Mouse (Mus musculus) CH12.LX (cell line): ENCODE measurements around the gene Zfp787. TPM values are rescaled to one million over a fixed set of nuclear protein-coding genes. Genes with fewer than 3 reads are reported as not detected.

Experiments used
- DNase-seq: peaks from one replicate; pipeline ENCODE4 v3.0.0-alpha.2; 2013; ENCODE audit errors: extremely low read depth
- H3K27ac ChIP-seq: 2 replicates; pipeline ENCODE4 v1.5.1; 2012; ENCODE audit warnings: low read depth, mild to moderate bottlenecking, control low read depth, moderate library complexity; ENCODE audit not compliant: insufficient read depth
- H3K27me3 ChIP-seq: replicated peaks from 2 replicates; pipeline ENCODE3; 2012; ENCODE audit warnings: inconsistent platforms
- H3K36me3 ChIP-seq, 2 experiments: replicated peaks in 1 of 2; 2 replicates each; pipeline versions ENCODE3 to v1.6.1; 2012; ENCODE audit warnings: inconsistent platforms in 1 of 2, low read length in 1 of 2, mild to moderate bottlenecking in 1 of 2, mixed read lengths in 1 of 2, moderate library complexity in 1 of 2; ENCODE audit not compliant: control insufficient read depth in 1 of 2, insufficient read depth in 1 of 2
- H3K4me1 ChIP-seq, 2 experiments: 2 replicates each; pipeline ENCODE4 v1.6.1; 2012; ENCODE audit warnings: inconsistent platforms in 1 of 2, moderate library complexity in 1 of 2; ENCODE audit not compliant: insufficient read depth in 2 of 2, control insufficient read depth in 1 of 2
- H3K4me2 ChIP-seq: 2 replicates; pipeline ENCODE4 v1.6.1; 2012; ENCODE audit warnings: low read depth, mild to moderate bottlenecking, control low read depth; ENCODE audit not compliant: poor library complexity, insufficient read depth, severe bottlenecking
- H3K4me3 ChIP-seq, 3 experiments: fragments of 150-350 bp in 1 of 3; sonication (generic) in 1 of 3; replicated peaks in 1 of 3; 2 replicates each; pipeline versions ENCODE3 to v1.5.1; 2011 to 2012; ENCODE audit warnings: low read depth in 2 of 3, low read length in 2 of 3, mild to moderate bottlenecking in 2 of 3, moderate library complexity in 2 of 3, control low read depth in 1 of 3, improper control_type of control experiment in 1 of 3, inconsistent platforms in 1 of 3, mixed read lengths in 1 of 3; ENCODE audit not compliant: poor library complexity in 1 of 3
- H3K79me2 ChIP-seq: replicated peaks from 2 replicates; pipeline ENCODE4 v1.6.1; 2012; ENCODE audit warnings: mild to moderate bottlenecking, moderate library complexity; ENCODE audit not compliant: control insufficient read depth, poor library complexity, insufficient read depth, severe bottlenecking; ENCODE audit errors: extremely low read depth
- H3K9ac ChIP-seq: 2 replicates; pipeline ENCODE4 v1.6.1; 2012; ENCODE audit warnings: low read depth, mild to moderate bottlenecking, control low read depth, moderate library complexity; ENCODE audit not compliant: insufficient read depth
- H3K9me3 ChIP-seq: replicated peaks from 2 replicates; pipeline ENCODE3; 2012; ENCODE audit warnings: low read length, inconsistent platforms, mixed read lengths
- BHLHE40 ChIP-seq: IDR thresholded peaks from 2 replicates; pipeline ENCODE4 v1.6.1; 2011; ENCODE audit warnings: mild to moderate bottlenecking, low read depth, low read length, improper control_type of control experiment
- CHD1 ChIP-seq: IDR thresholded peaks from 2 replicates; pipeline ENCODE4 v1.6.1; 2012; ENCODE audit warnings: low read depth, low read length, improper control_type of control experiment, inconsistent platforms
- CHD2 ChIP-seq: IDR thresholded peaks from 2 replicates; pipeline ENCODE4 v1.6.1; 2011; ENCODE audit warnings: low read length, improper control_type of control experiment
- E2F4 ChIP-seq: IDR thresholded peaks from 2 replicates; pipeline ENCODE4 v1.6.1; 2011; ENCODE audit warnings: low read depth, low read length, improper control_type of control experiment; ENCODE audit not compliant: insufficient replicate concordance
- EP300 ChIP-seq: IDR thresholded peaks from 2 replicates; pipeline ENCODE4 v1.6.1; 2011; ENCODE audit warnings: low read length, improper control_type of control experiment
- ETS1 ChIP-seq: conservative IDR thresholded peaks from 2 replicates; pipeline ENCODE4 v1.6.1; 2012; ENCODE audit warnings: low read depth, mild to moderate bottlenecking, inconsistent platforms, low read length, improper control_type of control experiment, moderate library complexity
- HCFC1 ChIP-seq: IDR thresholded peaks from 2 replicates; pipeline ENCODE4 v1.6.1; 2012; ENCODE audit warnings: low read depth, mild to moderate bottlenecking, inconsistent platforms, low read length, improper control_type of control experiment
- JUN ChIP-seq: IDR thresholded peaks from 2 replicates; pipeline ENCODE4 v1.6.1; 2011; ENCODE audit warnings: low read depth, mild to moderate bottlenecking, low read length, improper control_type of control experiment, moderate library complexity; ENCODE audit not compliant: insufficient read depth
- KAT2A ChIP-seq: IDR thresholded peaks from 2 replicates; pipeline ENCODE4 v1.6.1; 2012; ENCODE audit warnings: low read length, improper control_type of control experiment, inconsistent platforms; ENCODE audit not compliant: insufficient replicate concordance
- MYC ChIP-seq: IDR thresholded peaks from 2 replicates; pipeline ENCODE4 v1.6.1; 2011; ENCODE audit warnings: low read depth, mild to moderate bottlenecking, improper control_type of control experiment, low read length
- NELFE ChIP-seq: IDR thresholded peaks from 2 replicates; pipeline ENCODE4 v1.6.1; 2011; ENCODE audit warnings: low read depth, low read length, improper control_type of control experiment
- SMC3 ChIP-seq: IDR thresholded peaks from 2 replicates; pipeline ENCODE4 v1.6.1; 2011; ENCODE audit warnings: low read depth, low read length, improper control_type of control experiment
- TCF12 ChIP-seq: IDR thresholded peaks from 2 replicates; pipeline ENCODE4 v1.6.1; 2014; ENCODE audit warnings: low read depth, mild to moderate bottlenecking, inconsistent platforms, low read length, improper control_type of control experiment
- UBTF ChIP-seq: IDR thresholded peaks from 2 replicates; pipeline ENCODE4 v1.6.1; 2012; ENCODE audit warnings: low read depth, mild to moderate bottlenecking, inconsistent platforms, low read length, improper control_type of control experiment, moderate library complexity
- ZC3H11A ChIP-seq: IDR thresholded peaks from 2 replicates; pipeline ENCODE4 v1.6.1; 2012; ENCODE audit warnings: low read depth, mild to moderate bottlenecking, inconsistent platforms, low read length, improper control_type of control experiment
- ZKSCAN1 ChIP-seq: IDR thresholded peaks from 2 replicates; pipeline ENCODE4 v1.6.1; 2012; ENCODE audit warnings: low read depth, inconsistent platforms, low read length, improper control_type of control experiment, borderline replicate concordance
- ZNF384 ChIP-seq: IDR thresholded peaks from 2 replicates; pipeline ENCODE4 v1.6.1; 2012; ENCODE audit warnings: low read depth, low read length, improper control_type of control experiment, inconsistent platforms
- dilution Hi-C: fragments of 300-500 bp; cut with MboI; formaldehyde crosslinking; loops from 2 replicates; pipeline ENCODE4 v1.14.3; 2020; ENCODE audit warnings: low sequenced_read_pairs; ENCODE audit not compliant: extremely low pct_unique_long_range_greater_than_20kb, extremely low pct_ligation_motif_present
- in situ Hi-C: fragments of 300-500 bp; cut with MboI; formaldehyde crosslinking; loops from 3 replicates; pipeline ENCODE4 v1.14.3; 2019; ENCODE audit warnings: low sequenced_read_pairs, low pct_ligation_motif_present, low pct_unique_long_range_greater_than_20kb, mixed read lengths
- polyA plus RNA-seq: library from polyadenylated mRNA; unstranded; fragments of >175 nt; gene quantifications from 2 replicates; pipeline ENCODE4 v1.2.1, GENCODE M21; 2012; ENCODE audit warnings: low read depth; ENCODE audit not compliant: insufficient read length
- total RNA-seq, 2 experiments: library from RNA; depleted of rRNA; stranded (reverse); fragments of 300-350 nt in 1 of 2; fragments of >200 nt in 1 of 2; gene quantifications; 2 replicates each; pipeline ENCODE4 v1.2.3; 2012 to 2014

The Zfp787 gene
- total and polyA plus RNA-seq, 3 experiments = 19.0 to 28.3 (median 22.1) TPM

DNA sequence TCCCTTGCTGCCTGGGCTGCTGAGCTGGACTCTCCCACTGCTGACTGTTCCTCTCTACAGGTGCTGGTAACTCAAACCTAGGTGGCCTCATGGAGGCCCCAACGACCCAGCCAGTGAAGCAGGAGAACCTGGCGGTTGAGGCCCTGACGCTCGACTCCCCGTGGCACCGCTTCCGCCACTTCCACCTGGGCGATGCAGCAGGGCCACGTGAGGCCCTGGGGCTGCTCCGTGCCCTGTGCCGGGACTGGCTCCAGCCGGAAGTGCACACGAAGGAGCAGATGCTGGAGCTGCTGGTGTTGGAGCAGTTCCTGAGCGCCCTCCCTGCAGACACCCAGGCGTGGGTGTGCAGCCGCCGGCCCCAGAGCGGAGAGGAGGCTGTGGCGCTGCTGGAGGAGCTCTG, 28.0 kb upstream of the Zfp787 start:
- Histone ChIP-seq H3K9ac (no peak overlapping the region), H3K27me3 (no peaks in the 10 kb centered on the region), H3K4me1 (peaks cover 5 to 16% of the 10 kb centered on the region in 2 experiments; a peak in 3 of 4 replicates), H3K27ac (no peak overlapping the region), H3K4me2 (no peak overlapping the region), H3K9me3 (no peaks in the 10 kb centered on the region), H3K4me3 (no peak overlapping the region), H3K79me2 (no peaks in the 10 kb centered on the region)
- DNase-seq = no peak
- in situ Hi-C loops = no loop called here
- TF ChIP-seq ZKSCAN1 (no peak), HCFC1 (no peak), ZNF384 (no peak), UBTF (no peak), KAT2A (no peak), SMC3 (no peak), MYC (no peak), ZC3H11A (no peak), TCF12 (no peak), CHD1 (no peak)
- TF ChIP-seq, all 38 proteins: peak for 0
- dilution Hi-C loops = no loop called here
- peaks cover 27 to 85% of the 10 kb centered on the region in 2 experiments for H3K36me3 ChIP-seq

DNA sequence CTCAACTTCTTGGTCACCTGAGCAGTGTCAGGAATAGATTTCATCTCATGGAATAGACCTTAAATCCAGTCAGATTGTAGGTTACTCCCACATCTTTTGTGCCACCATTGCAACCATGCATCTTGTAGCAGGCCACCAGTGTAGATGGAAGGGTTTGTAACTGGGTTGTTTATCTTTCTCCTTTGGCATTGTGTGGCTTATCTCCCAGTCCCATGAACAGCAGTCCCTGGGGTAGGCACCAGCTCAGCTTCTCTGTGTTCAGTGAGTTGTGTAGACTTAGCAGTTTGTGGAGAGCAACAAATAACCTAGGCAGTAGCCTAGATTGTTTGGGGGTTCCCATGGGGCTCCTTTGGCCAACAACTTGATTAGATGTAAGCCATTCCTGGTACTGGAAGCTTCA, 27.1 kb upstream of the Zfp787 start:
- dilution Hi-C loops (no loop called here), in situ Hi-C loops (no loop called here)
- Histone ChIP-seq H3K9me3 (no peaks in the 10 kb centered on the region), H3K27me3 (no peaks in the 10 kb centered on the region), H3K4me2 (no peak overlapping the region), H3K4me3 (no peak overlapping the region), H3K27ac (no peak overlapping the region), H3K9ac (no peak overlapping the region), H3K4me1 (peaks cover 5 to 16% of the 10 kb centered on the region in 2 experiments; a peak in 3 of 4 replicates)
- no peak for TF ChIP-seq EP300
- TF ChIP-seq E2F4 = no peak
- TF ChIP-seq, all 38 proteins: peak for 0
- DNase-seq = no peak
- no peaks in the 10 kb centered on the region for H3K79me2 ChIP-seq
- H3K36me3 ChIP-seq = peaks cover 22 to 84% of the 10 kb centered on the region in 2 experiments

DNA sequence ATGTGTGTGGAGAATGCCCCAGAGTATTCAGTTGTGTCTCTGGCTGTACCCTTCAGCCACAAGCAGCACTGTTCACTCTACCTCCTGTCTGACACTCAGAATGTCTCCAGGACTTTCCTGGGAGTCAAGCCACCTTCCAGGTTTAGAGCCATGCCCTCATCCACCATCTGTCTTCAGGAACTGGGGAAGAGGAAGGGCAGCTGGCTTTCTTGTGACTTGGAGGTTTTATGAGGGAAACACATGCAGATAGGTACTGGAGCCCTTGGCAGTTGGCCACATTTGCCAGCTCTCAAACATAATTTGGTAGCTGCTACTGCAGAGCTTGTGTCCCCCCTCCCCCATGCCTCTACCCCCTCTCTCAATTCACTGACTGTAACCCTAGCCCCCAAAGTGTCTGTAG, 23.2 kb upstream of the Zfp787 start:
- in situ Hi-C loops (no loop called here), dilution Hi-C loops (no loop called here)
- no peak overlapping the region for H3K4me3 ChIP-seq
- peaks cover 9 to 72% of the 10 kb centered on the region in 2 experiments for H3K36me3 ChIP-seq
- H3K9ac ChIP-seq = no peak overlapping the region
- peaks cover 0 to 8% of the 10 kb centered on the region in 2 experiments; a peak in 1 of 4 replicates for H3K4me1 ChIP-seq
- TF ChIP-seq SMC3 (no peak), JUN (no peak), BHLHE40 (no peak), ETS1 (no peak), NELFE (no peak), CHD2 (no peak)
- no peaks in the 10 kb centered on the region for H3K9me3 ChIP-seq
- H3K27me3 ChIP-seq = no peaks in the 10 kb centered on the region
- no peak for DNase-seq
- H3K79me2 ChIP-seq = no peaks in the 10 kb centered on the region; the same call in 1 of the 2 replicates
- no peak overlapping the region for H3K27ac ChIP-seq
- H3K4me2 ChIP-seq = no peak overlapping the region
